Mouse (Mus musculus) bone marrow macrophage, adult 2 months (primary cell): ENCODE measurements around the gene Ckap2l.

Experiments used
- CTCF ChIP-seq: IDR thresholded peaks from 2 replicates; pipeline ENCODE4 v1.5.1; 2012; ENCODE audit warnings: low read depth, mild to moderate bottlenecking, low read length, moderate library complexity
- POLR2A ChIP-seq: IDR thresholded peaks from 2 replicates; pipeline ENCODE4 v1.6.1; 2012; ENCODE audit warnings: mild to moderate bottlenecking, low read depth, low read length, borderline replicate concordance

- TF ChIP-seq CTCF (no peak), POLR2A (no peak)
Observed at GRCm38 (mm10) chr2:129263073-129263472, 33.9 kb downstream of the Ckap2l start.
